Mouse (Mus musculus): ENCODE results near the gene Gad1. TPM values are rescaled to one million over a fixed set of nuclear protein-coding genes. Genes with fewer than 3 reads are reported as not detected.
A peak's percentile ranks its signal among the peaks of the same experiment; 100 is the strongest.

Gad1 gene
- polyA plus RNA-seq, 1 experiment = 7.2 TPM

- no peaks in the 10 kb centered on the region for H3K36me3 ChIP-seq (ENCODE audit: control insufficient read depth, insufficient read depth, low read length, poor library complexity, severe bottlenecking)
- H3K9ac ChIP-seq (ENCODE audit: low read depth, poor library complexity, severe bottlenecking) = no peak overlapping the region
- H3K4me3 ChIP-seq (ENCODE audit: low read depth, low read length) = no peak overlapping the region
- no peaks in the 10 kb centered on the region for H3K9me3 ChIP-seq (replicated peaks; ENCODE audit: control insufficient read depth, insufficient read depth, low read length, poor library complexity, severe bottlenecking)
- no peak overlapping the region for H3K27ac ChIP-seq (ENCODE audit: insufficient read depth, low read length)
- TF ChIP-seq CTCF (IDR thresholded peaks at IDR 0.05; ENCODE audit: low read depth, low read length) (peak; percentile 82), EP300 (IDR thresholded peaks at IDR 0.05; ENCODE audit: insufficient read depth, low read depth, low read length) (peak; percentile 56; the same call in 1 of the 2 replicates), POLR2A (IDR thresholded peaks at IDR 0.05; ENCODE audit: insufficient read depth, low read length) (no peak)
- no peaks in the 10 kb centered on the region for H3K4me1 ChIP-seq (ENCODE audit: control insufficient read depth, insufficient read depth, low read length)
- H3K27me3 ChIP-seq (ENCODE audit: control insufficient read depth, insufficient read depth, low read length, poor library complexity, severe bottlenecking) = peaks cover 16% of the 10 kb centered on the region; the same call in 1 of the 2 replicates
These were observed 5.4 kb downstream of the Gad1 start for GRCm38 (mm10) chr2:70558112-70558842.

GRCm38 (mm10) chr2:70558843-70559451, 6.1 kb downstream of the Gad1 start:
- no peaks in the 10 kb centered on the region for H3K9me3 ChIP-seq (replicated peaks; ENCODE audit: control insufficient read depth, insufficient read depth, low read length, poor library complexity, severe bottlenecking)
- no peaks in the 10 kb centered on the region for H3K36me3 ChIP-seq (ENCODE audit: control insufficient read depth, insufficient read depth, low read length, poor library complexity, severe bottlenecking)
- TF ChIP-seq EP300 (IDR thresholded peaks at IDR 0.05; ENCODE audit: insufficient read depth, low read depth, low read length) = peak; percentile 70; the same call in 1 of the 2 replicates
- TF ChIP-seq POLR2A (IDR thresholded peaks at IDR 0.05; ENCODE audit: insufficient read depth, low read length) = no peak
- H3K27me3 ChIP-seq (ENCODE audit: control insufficient read depth, insufficient read depth, low read length, poor library complexity, severe bottlenecking) = peaks cover 16% of the 10 kb centered on the region; the same call in 1 of the 2 replicates
- H3K9ac ChIP-seq (ENCODE audit: low read depth, poor library complexity, severe bottlenecking) = no peak overlapping the region
- H3K27ac ChIP-seq (ENCODE audit: insufficient read depth, low read length) = peak overlapping the region; percentile 39; the same call in 1 of the 2 replicates
- peak overlapping the region; percentile 18; the same call in 1 of the 2 replicates for H3K4me3 ChIP-seq (ENCODE audit: low read depth, low read length)
- no peaks in the 10 kb centered on the region for H3K4me1 ChIP-seq (ENCODE audit: control insufficient read depth, insufficient read depth, low read length)

- H3K36me3 ChIP-seq (ENCODE audit: control insufficient read depth, insufficient read depth, low read length, poor library complexity, severe bottlenecking) = no peaks in the 10 kb centered on the region
- no peak overlapping the region for H3K9ac ChIP-seq (ENCODE audit: low read depth, poor library complexity, severe bottlenecking)
- no peak for TF ChIP-seq CTCF (IDR thresholded peaks at IDR 0.05; ENCODE audit: low read depth, low read length)
- TF ChIP-seq EP300 (IDR thresholded peaks at IDR 0.05; ENCODE audit: insufficient read depth, low read depth, low read length) = peak; percentile 97
- 0 out of 2 replicates have a peak overlapping the region, but pooled peaks have one; percentile 39 for H3K27ac ChIP-seq (ENCODE audit: insufficient read depth, low read length)
- H3K27me3 ChIP-seq (ENCODE audit: control insufficient read depth, insufficient read depth, low read length, poor library complexity, severe bottlenecking) = peaks cover 17% of the 10 kb centered on the region; the same call in 1 of the 2 replicates
- H3K4me3 ChIP-seq (ENCODE audit: low read depth, low read length) = no peak overlapping the region
- H3K9me3 ChIP-seq (replicated peaks; ENCODE audit: control insufficient read depth, insufficient read depth, low read length, poor library complexity, severe bottlenecking) = no peaks in the 10 kb centered on the region
- H3K4me1 ChIP-seq (ENCODE audit: control insufficient read depth, insufficient read depth, low read length) = no peaks in the 10 kb centered on the region
These were observed 6.6 kb downstream of the Gad1 start for GRCm38 (mm10) chr2:70559520-70559919.

GRCm38 (mm10) chr2:70561077-70561795, 8.4 kb downstream of the Gad1 start:
- peak overlapping the region; percentile 66 for H3K4me3 ChIP-seq (ENCODE audit: low read depth, low read length)

GRCm38 (mm10) chr2:70562011-70562491, 9.2 kb downstream of the Gad1 start:
- peak overlapping the region; percentile 39 for H3K9ac ChIP-seq (ENCODE audit: low read depth, poor library complexity, severe bottlenecking)
- no peaks in the 10 kb centered on the region for H3K36me3 ChIP-seq (ENCODE audit: control insufficient read depth, insufficient read depth, low read length, poor library complexity, severe bottlenecking)
- peak overlapping the region; percentile 66 for H3K4me3 ChIP-seq (ENCODE audit: low read depth, low read length)
- no peaks in the 10 kb centered on the region for H3K4me1 ChIP-seq (ENCODE audit: control insufficient read depth, insufficient read depth, low read length)
- peaks cover 22% of the 10 kb centered on the region for H3K27me3 ChIP-seq (ENCODE audit: control insufficient read depth, insufficient read depth, low read length, poor library complexity, severe bottlenecking)
- TF ChIP-seq EP300 (IDR thresholded peaks at IDR 0.05; ENCODE audit: insufficient read depth, low read depth, low read length) (no peak), CTCF (IDR thresholded peaks at IDR 0.05; ENCODE audit: low read depth, low read length) (no peak), POLR2A (IDR thresholded peaks at IDR 0.05; ENCODE audit: insufficient read depth, low read length) (no peak)
- H3K9me3 ChIP-seq (replicated peaks; ENCODE audit: control insufficient read depth, insufficient read depth, low read length, poor library complexity, severe bottlenecking) = no peaks in the 10 kb centered on the region
- no peak overlapping the region for H3K27ac ChIP-seq (ENCODE audit: insufficient read depth, low read length)

More at GRCm38 (mm10) chr2:70561077-70561795, 8.4 kb downstream of the Gad1 start:
- Histone ChIP-seq H3K27ac (ENCODE audit: insufficient read depth, low read length) (no peak overlapping the region), H3K9ac (ENCODE audit: low read depth, poor library complexity, severe bottlenecking) (peak overlapping the region; percentile 62; the same call in 1 of the 2 replicates), H3K36me3 (ENCODE audit: control insufficient read depth, insufficient read depth, low read length, poor library complexity, severe bottlenecking) (no peaks in the 10 kb centered on the region), H3K9me3 (replicated peaks; ENCODE audit: control insufficient read depth, insufficient read depth, low read length, poor library complexity, severe bottlenecking) (no peaks in the 10 kb centered on the region), H3K4me1 (ENCODE audit: control insufficient read depth, insufficient read depth, low read length) (no peaks in the 10 kb centered on the region), H3K27me3 (ENCODE audit: control insufficient read depth, insufficient read depth, low read length, poor library complexity, severe bottlenecking) (peaks cover 22% of the 10 kb centered on the region)
- TF ChIP-seq CTCF (IDR thresholded peaks at IDR 0.05; ENCODE audit: low read depth, low read length) (peak; percentile 55), EP300 (IDR thresholded peaks at IDR 0.05; ENCODE audit: insufficient read depth, low read depth, low read length) (no peak), POLR2A (IDR thresholded peaks at IDR 0.05; ENCODE audit: insufficient read depth, low read length) (no peak)
